Mouse (Mus musculus): ENCODE data around the gene Ptpn12.

- TF ChIP-seq CTCF (IDR thresholded peaks at IDR 0.05; ENCODE audit: borderline replicate concordance, insufficient read depth, low read length) (no peak), POLR2A (IDR thresholded peaks at IDR 0.05; ENCODE audit: low read depth, low read length) (no peak)
These were observed 22.2 kb downstream of the Ptpn12 start for GRCm38 (mm10) chr5:21033382-21034056.
